1 mouse cellular context compared by ENCODE assay signal in the genomic region with DNA sequence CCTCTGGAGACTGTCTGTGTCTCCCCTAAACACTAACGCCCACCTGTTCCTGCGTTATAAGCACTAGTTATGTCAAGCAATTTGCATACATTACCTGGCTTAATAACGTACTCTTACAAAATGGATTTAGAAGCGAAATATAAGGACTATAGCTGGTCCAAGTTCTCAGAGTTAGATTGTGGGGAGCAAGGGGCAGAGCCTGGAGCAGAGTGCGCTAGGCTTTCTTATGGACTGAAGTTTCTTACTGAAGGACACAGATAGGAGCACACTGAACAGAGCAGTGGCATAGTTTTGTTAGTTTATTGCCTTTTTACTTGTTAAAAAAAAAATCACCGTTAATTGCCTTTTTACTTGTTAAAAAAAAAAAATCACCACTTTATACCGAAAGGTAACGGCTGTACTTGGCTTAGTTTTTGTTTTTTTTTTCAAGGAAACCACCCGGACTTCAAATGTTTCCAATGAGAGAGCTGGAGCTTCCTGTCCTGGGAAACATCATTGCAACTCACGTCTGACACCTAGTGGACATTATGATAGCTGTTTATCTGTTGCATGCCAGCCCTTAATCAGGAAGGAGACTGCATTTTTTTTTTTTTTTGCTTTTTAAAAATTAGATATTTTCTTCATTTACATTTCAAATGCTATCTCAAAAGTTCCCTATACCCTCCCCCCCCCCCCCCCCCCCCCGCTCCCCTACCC.
A peak's percentile ranks its signal among the peaks of the same experiment; 100 is the strongest.
TF ChIP-seq lines count a peak whose summit lies in the region.

No protein-coding gene starts in this region.

TF ChIP-seq in CH12.LX, 34 proteins besides CTCF, POLR2A, EP300 and RAD21 (continued from another document):
- TF ChIP-seq POLR2AphosphoS2 (IDR thresholded peaks at IDR 0.05; ENCODE audit: low read depth, low read length) (peak; percentile 89), CHD1 (IDR thresholded peaks at IDR 0.05; ENCODE audit: low read depth, low read length) (peak; percentile 81; the same call in 1 of the 2 replicates), ZMIZ1 (IDR thresholded peaks at IDR 0.05; ENCODE audit: low read depth, low read length) (no peak; the same call in 1 of the 2 replicates), IRF4 (IDR thresholded peaks at IDR 0.05; ENCODE audit: low read depth, low read length) (0 out of 2 replicates have a peak, but pooled peaks have one; percentile 22), ZKSCAN1 (IDR thresholded peaks at IDR 0.05; ENCODE audit: borderline replicate concordance, low read depth, low read length) (no peak), MAFK (IDR thresholded peaks at IDR 0.05; ENCODE audit: insufficient replicate concordance, low read length) (no peak), TBP (conservative IDR thresholded peaks at IDR 0.05; ENCODE audit: low read depth, low read length) (no peak), CHD2 (IDR thresholded peaks at IDR 0.05; ENCODE audit: low read length) (no peak; the same call in 1 of the 2 replicates), MEF2A (IDR thresholded peaks at IDR 0.05; ENCODE audit: borderline replicate concordance, low read depth, low read length) (no peak), PAX5 (IDR thresholded peaks at IDR 0.05; ENCODE audit: low read length) (no peak), JUN (IDR thresholded peaks at IDR 0.05; ENCODE audit: insufficient read depth, low read depth, low read length) (no peak), MXI1 (IDR thresholded peaks at IDR 0.05; ENCODE audit: low read depth, low read length) (no peak), KAT2A (IDR thresholded peaks at IDR 0.05; ENCODE audit: insufficient replicate concordance, low read length) (no peak), BHLHE40 (IDR thresholded peaks at IDR 0.05; ENCODE audit: low read depth, low read length) (no peak), SIN3A (IDR thresholded peaks at IDR 0.05; ENCODE audit: low read length) (peak; percentile 49), ELF1 (IDR thresholded peaks at IDR 0.05; ENCODE audit: low read depth, low read length) (peak; percentile 59), SMC3 (IDR thresholded peaks at IDR 0.05; ENCODE audit: low read depth, low read length) (peak; percentile 56), USF1 (IDR thresholded peaks at IDR 0.05; ENCODE audit: low read depth, low read length) (no peak), ZC3H11A (IDR thresholded peaks at IDR 0.05; ENCODE audit: low read depth, low read length) (no peak), MYC (IDR thresholded peaks at IDR 0.05; ENCODE audit: low read depth, low read length) (peak; percentile 55; the same call in 1 of the 2 replicates), E2F4 (IDR thresholded peaks at IDR 0.05; ENCODE audit: insufficient replicate concordance, low read depth, low read length) (no peak), UBTF (IDR thresholded peaks at IDR 0.05; ENCODE audit: low read depth, low read length) (no peak), USF2 (conservative IDR thresholded peaks at IDR 0.05; ENCODE audit: low read depth, low read length) (no peak), NRF1 (IDR thresholded peaks at IDR 0.05; ENCODE audit: low read depth, low read length) (no peak), GABPA (IDR thresholded peaks at IDR 0.05; ENCODE audit: insufficient replicate concordance, low read depth, low read length) (no peak), RCOR1 (conservative IDR thresholded peaks at IDR 0.05; ENCODE audit: low read depth, low read length) (no peak), MAX (IDR thresholded peaks at IDR 0.05; ENCODE audit: low read length) (peak; percentile 20; the same call in 1 of the 2 replicates), JUND (conservative IDR thresholded peaks at IDR 0.05; ENCODE audit: low read depth, low read length) (no peak), HCFC1 (IDR thresholded peaks at IDR 0.05; ENCODE audit: low read depth, low read length) (no peak; the same call in 1 of the 2 replicates), ETS1 (conservative IDR thresholded peaks at IDR 0.05; ENCODE audit: low read depth, low read length) (no peak)
